Mouse (Mus musculus) erythroblast, embryonic 14.5 days (primary cell): ENCODE measurements around the gene B4galnt3. TPM values are rescaled to one million over a fixed set of nuclear protein-coding genes. Genes with fewer than 3 reads are reported as not detected.
"Not testable (repeated sequence)": the region's sequence is repeated elsewhere in the genome, so short reads cannot be mapped to it uniquely, and the experiment has no call there.

ENCODE experiments used
- H3K27me3 ChIP-seq: 2 replicates; pipeline ENCODE4 v1.6.1; 2012; ENCODE audit warnings: inconsistent platforms; ENCODE audit not compliant: control insufficient read depth
- H3K36me3 ChIP-seq: 2 replicates; pipeline ENCODE4 v1.6.1; 2012; ENCODE audit warnings: mild to moderate bottlenecking, inconsistent platforms; ENCODE audit not compliant: control insufficient read depth
- H3K4me1 ChIP-seq: 2 replicates; pipeline ENCODE4 v1.6.1; 2012; ENCODE audit warnings: inconsistent platforms; ENCODE audit not compliant: control insufficient read depth
- H3K4me3 ChIP-seq: replicated peaks from 2 replicates; pipeline ENCODE3; 2012; ENCODE audit warnings: moderate library complexity, mild to moderate bottlenecking, inconsistent platforms
- H3K9me3 ChIP-seq: 2 replicates; pipeline ENCODE4 v1.6.1; 2012; ENCODE audit warnings: low read length, inconsistent platforms, mixed read lengths; ENCODE audit not compliant: control insufficient read depth
- GATA1 ChIP-seq: IDR thresholded peaks from 2 replicates; pipeline ENCODE4 v1.6.1; 2012; ENCODE audit warnings: low read length, inconsistent platforms, mixed read lengths
- TAL1 ChIP-seq: IDR thresholded peaks from 3 replicates; pipeline ENCODE4 v1.6.1; 2012; ENCODE audit warnings: low read length, inconsistent platforms, mixed read lengths
- polyA plus RNA-seq: library from polyadenylated mRNA; stranded (reverse); fragments of >175 nt; gene quantifications from 2 replicates; pipeline ENCODE4 v1.2.3, GENCODE M21; 2012

B4galnt3 gene
- polyA plus RNA-seq, 1 experiment: 0.07 TPM

DNA sequence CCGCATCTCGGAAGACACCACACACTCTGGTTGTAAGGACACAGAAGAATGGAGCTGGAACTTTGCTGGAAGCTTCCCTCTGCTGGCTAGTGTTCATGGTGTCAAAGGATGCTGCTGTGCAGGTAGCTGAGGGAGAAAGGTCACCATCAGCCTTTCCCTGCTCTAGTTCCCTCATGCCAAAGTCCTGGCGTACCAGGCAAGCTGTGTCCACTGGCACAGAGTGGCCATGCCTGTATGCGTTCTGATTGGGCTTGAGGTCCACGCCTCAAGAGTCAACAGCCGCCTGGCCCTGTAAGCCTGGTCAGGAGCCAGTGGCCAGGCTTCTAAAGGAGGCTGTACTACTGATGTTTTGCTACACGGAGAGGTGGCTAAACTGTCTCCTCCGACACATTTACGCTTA lies 15.0 kb upstream of the B4galnt3 start:
- Histone ChIP-seq H3K4me3 (no peak overlapping the region), H3K27me3 (no peaks in the 10 kb centered on the region; the same call in 1 of the 2 replicates), H3K9me3 (no peaks in the 10 kb centered on the region), H3K36me3 (no peaks in the 10 kb centered on the region), H3K4me1 (no peaks in the 10 kb centered on the region)
- TF ChIP-seq GATA1 (no peak), TAL1 (no peak)

DNA sequence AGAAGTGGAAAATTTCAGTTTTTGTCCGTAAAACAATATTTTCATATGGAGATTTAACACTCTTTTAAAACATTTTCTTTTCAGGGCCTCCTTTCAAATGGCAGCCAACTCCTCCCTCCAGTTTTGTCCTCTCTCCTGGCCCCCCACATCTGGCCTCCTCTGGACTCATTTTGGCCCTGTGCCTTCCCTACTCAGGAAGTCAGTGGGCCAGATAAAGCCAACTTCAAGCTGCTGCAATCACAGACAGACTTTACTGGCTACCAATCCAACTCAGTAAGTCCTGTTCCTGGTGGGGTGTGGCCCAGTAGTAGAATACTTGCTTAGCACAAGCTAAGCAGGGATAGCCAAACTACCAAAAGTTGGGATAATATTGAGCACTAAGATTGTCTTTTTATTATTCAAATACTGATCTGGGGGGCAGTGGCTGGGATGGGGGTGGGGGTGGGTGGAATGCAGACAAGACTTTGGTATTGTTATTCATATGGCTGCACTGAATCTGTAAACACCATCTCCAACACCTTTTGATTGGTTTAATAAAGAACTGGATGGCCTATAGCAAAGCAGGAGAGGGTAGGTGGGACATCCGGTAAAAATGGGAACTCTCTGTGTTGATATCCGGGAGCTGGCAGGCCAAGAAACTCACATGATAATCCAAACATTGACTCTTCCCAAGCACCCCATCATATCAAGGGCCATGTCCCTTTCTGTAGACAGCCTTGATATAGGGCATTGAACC lies 12.7 kb upstream of the B4galnt3 start:
- H3K36me3 ChIP-seq: no peaks in the 10 kb centered on the region
- no peak overlapping the region for H3K4me3 ChIP-seq
- H3K27me3 ChIP-seq: peaks cover 13% of the 10 kb centered on the region
- no peaks in the 10 kb centered on the region for H3K9me3 ChIP-seq
- no peak for TF ChIP-seq TAL1
- TF ChIP-seq GATA1: no peak
- H3K4me1 ChIP-seq: no peaks in the 10 kb centered on the region

DNA sequence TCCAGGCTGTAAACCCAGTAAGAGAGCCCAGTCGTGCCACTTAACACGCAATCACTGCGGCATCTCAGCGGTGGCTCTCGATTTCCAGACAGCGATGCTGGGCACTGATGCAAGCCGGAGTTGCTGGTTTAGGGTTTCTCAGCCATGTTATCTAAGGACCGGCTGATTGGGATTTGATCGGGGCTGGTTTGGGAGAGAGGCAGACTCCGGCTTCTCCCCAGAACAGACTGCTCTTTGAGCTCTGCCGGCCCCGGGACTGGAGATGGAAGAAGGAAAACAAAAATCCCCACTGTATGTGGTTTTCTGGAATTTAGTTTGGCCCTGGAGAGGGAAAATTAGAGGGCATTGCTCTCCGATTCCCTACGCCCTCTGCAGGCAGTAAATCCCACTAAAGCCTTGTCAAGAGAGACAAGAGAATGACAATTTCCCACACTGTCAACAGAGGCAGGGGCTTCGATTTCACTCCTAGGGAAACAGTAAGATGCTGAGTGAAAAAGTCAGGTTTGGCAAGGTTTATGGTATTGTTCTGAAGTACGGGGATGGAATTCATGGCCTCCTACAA lies 8.5 kb upstream of the B4galnt3 start:
- Histone ChIP-seq H3K27me3 (peaks cover 34% of the 10 kb centered on the region), H3K9me3 (no peaks in the 10 kb centered on the region), H3K4me3 (no peak overlapping the region), H3K4me1 (no peaks in the 10 kb centered on the region), H3K36me3 (no peaks in the 10 kb centered on the region)
- TF ChIP-seq TAL1 (no peak), GATA1 (no peak)

DNA sequence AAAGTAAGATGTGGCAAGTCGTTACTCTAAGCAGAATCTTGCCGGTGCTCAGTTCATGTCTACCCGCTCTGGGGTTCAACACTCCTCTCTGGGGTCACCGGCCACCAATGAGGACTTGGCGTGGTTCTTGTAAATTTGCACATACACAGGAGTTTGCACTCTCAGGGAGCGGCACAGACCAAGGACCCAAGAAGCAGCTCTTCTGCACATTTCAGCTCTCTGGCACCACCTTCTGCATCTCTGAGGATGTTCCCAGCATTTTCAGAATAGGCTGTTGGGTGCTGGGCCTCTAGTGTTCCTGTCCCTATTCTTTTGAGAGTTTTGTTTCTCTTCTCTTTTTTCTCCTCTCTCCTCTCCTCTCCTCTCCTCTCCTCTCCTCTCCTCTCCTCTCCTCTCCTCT lies 6.8 kb upstream of the B4galnt3 start:
- H3K4me3 ChIP-seq: no peak overlapping the region
- H3K27me3 ChIP-seq: peaks cover 38% of the 10 kb centered on the region
- H3K36me3 ChIP-seq: no peaks in the 10 kb centered on the region
- no peaks in the 10 kb centered on the region for H3K9me3 ChIP-seq
- TF ChIP-seq GATA1 (no peak), TAL1 (no peak)
- no peaks in the 10 kb centered on the region for H3K4me1 ChIP-seq

DNA sequence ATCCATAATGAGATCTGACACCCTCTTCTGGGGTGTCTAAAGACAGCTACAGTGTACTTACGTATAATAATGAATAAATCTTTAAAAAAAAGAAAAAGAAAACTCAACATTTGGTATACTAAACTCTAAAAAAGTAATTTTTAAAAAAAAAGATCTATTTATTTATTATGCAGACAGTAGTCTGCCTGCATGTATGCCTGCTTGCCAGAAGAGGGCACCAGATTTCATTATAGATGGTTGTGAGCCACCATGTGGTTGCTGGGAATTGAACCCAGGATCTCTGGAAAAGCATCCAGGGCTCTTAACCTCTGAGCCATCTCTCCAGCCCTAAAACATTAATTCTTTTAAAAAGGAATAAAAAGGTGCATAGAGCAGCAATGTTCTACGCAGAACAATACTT lies 2.2 kb upstream of the B4galnt3 start:
- H3K9me3 ChIP-seq, H3K4me1 ChIP-seq, H3K36me3 ChIP-seq, H3K4me3 ChIP-seq: not testable (repeated sequence)
- peaks cover 65% of the 10 kb centered on the region for H3K27me3 ChIP-seq

DNA sequence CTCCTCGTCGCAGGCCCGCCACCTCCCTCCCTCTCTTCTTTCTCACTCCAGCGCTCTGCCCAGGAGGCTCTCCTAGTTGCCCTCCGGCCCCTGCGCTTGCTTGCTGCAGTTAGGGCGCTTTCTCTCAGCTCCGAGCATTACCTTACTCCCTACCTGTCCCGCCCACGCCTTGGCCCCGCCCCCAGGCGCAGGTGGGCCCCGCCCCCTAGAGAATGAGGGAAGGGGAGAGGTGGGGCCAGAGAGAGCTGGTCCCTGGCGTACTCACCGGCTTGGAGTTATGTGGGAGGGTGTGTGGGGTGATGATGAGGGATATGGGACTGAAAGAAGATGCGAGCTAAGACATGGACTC lies 400 bp upstream of the B4galnt3 start:
- Histone ChIP-seq H3K4me1 (peaks cover 8% of the 10 kb centered on the region), H3K4me3 (peak overlapping the region; percentile 45), H3K36me3 (no peaks in the 10 kb centered on the region), H3K27me3 (peaks cover 67% of the 10 kb centered on the region), H3K9me3 (no peaks in the 10 kb centered on the region; the same call in 1 of the 2 replicates)
- TF ChIP-seq TAL1: no peak
- no peak for TF ChIP-seq GATA1

DNA sequence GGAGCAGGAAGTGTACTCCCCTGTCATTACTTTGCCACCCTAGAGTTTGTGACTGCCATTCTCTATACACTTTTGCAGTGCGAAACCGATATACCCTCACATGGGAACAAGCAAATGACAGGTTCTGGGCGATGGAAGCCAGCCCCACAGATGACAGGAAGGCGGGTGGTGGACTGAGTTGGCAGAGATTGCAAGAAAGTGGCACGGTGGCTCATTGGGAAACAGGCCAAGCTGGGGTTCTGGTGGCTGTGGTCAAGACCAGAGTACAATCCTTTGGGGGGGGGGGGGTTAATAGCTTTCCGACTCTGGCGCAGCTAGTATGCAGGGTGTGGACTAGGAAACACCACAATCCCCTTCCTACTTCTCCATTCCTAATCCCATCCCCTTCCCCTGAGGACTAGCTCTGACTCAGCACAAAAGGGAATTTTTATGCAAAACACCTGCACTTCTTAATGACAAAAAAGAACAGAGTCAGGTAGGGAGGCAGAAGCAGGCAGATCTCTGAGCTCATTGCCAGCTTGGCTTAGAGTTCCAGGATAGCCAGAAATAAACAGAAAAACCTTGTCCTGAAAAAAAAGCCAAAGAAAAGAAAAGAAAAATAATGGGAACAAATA lies 2.9 kb downstream of the B4galnt3 start:
- H3K4me3 ChIP-seq: no peak overlapping the region
- TF ChIP-seq GATA1 (no peak), TAL1 (no peak)
- no peaks in the 10 kb centered on the region; the same call in 1 of the 2 replicates for H3K9me3 ChIP-seq
- peaks cover 71% of the 10 kb centered on the region for H3K27me3 ChIP-seq
- H3K36me3 ChIP-seq: no peaks in the 10 kb centered on the region
- peaks cover 8% of the 10 kb centered on the region for H3K4me1 ChIP-seq

DNA sequence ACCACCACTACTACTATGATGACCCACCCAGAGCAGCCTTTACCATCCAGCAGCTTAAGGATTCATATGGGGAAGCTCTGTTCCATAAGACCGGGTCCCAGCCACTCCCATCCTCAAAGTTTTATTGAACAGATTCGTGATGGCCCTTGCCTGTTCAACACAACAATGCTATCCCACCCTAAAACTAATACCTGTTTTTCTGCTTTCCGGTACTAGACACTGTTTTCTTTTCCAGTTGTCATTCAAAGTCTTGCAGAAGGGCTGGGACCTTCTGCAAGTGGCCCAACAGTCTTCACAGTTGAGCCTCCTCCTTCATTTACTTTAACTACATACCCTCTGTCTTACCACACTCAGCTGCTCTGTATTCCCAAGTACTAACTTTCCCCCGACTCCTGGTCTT lies 4.9 kb downstream of the B4galnt3 start:
- no peak for TF ChIP-seq TAL1
- TF ChIP-seq GATA1: no peak
- Histone ChIP-seq H3K36me3 (no peaks in the 10 kb centered on the region), H3K4me1 (peaks cover 5% of the 10 kb centered on the region), H3K4me3 (no peak overlapping the region), H3K27me3 (peaks cover 51% of the 10 kb centered on the region), H3K9me3 (no peaks in the 10 kb centered on the region; the same call in 1 of the 2 replicates)

DNA sequence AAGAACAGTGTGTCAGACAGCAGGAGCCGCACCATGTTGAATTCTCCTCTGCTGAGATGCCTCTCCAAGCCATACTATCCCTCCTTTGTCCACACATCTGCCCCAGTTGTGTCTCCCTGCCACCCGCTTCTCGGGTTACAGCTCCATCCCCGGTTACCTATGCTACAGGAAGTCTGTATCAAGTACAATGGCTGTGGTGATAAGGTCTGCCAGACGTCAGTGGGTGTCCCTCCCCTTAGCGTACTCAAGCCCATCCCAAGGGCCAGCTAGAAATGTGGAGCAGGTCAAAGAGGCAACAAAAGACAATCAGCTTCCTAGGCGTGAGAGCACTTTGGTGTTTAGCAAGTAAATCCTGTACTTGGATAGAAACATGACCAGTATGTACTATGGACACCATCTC lies 5.8 kb downstream of the B4galnt3 start:
- H3K4me1 ChIP-seq: no peaks in the 10 kb centered on the region
- H3K4me3 ChIP-seq: no peak overlapping the region
- H3K27me3 ChIP-seq: peaks cover 43% of the 10 kb centered on the region
- H3K36me3 ChIP-seq: no peaks in the 10 kb centered on the region
- no peaks in the 10 kb centered on the region for H3K9me3 ChIP-seq
- TF ChIP-seq TAL1: no peak
- no peak for TF ChIP-seq GATA1

DNA sequence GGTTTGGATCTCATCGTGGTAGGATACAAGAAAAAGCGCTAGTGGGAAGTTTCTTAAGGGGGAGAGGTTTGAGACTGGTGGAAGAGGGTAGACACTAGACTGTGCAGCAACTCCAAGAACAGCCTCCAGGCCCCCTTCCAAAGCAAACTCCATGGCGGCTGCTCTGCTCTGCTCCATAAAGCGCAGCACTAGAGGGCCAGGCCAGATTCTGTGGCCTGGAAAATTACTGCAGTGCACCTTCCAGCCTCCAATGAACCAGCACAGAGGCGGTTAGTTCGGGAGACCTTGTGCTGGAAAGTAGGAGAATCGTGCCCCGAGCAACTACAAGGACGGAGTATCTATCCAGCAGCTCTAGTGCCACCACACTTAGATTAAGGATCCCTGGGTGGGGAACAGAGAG lies 7.1 kb downstream of the B4galnt3 start:
- H3K27me3 ChIP-seq: peaks cover 30% of the 10 kb centered on the region
- H3K4me1 ChIP-seq: no peaks in the 10 kb centered on the region
- no peak overlapping the region for H3K4me3 ChIP-seq
- H3K36me3 ChIP-seq: no peaks in the 10 kb centered on the region
- TF ChIP-seq TAL1 (no peak), GATA1 (no peak)
- H3K9me3 ChIP-seq: no peaks in the 10 kb centered on the region
